Mouse (Mus musculus) E14TG2a.4 (cell line): ENCODE results near the gene Klhl5.
A peak's percentile ranks its signal among the peaks of the same experiment; 100 is the strongest.
"Not testable (repeated sequence)": the region's sequence is repeated elsewhere in the genome, so short reads cannot be mapped to it uniquely, and the experiment has no call there.

Experiments used
- H3K27me3 ChIP-seq: 2 replicates; pipeline ENCODE4 v1.6.1; 2014; ENCODE audit warnings: low read length, control low read depth; ENCODE audit not compliant: insufficient read depth
- H3K36me3 ChIP-seq: 2 replicates; pipeline ENCODE4 v1.6.1; 2014; ENCODE audit warnings: low read length, control low read depth; ENCODE audit not compliant: insufficient read depth
- H3K4me1 ChIP-seq: replicated peaks from 2 replicates; pipeline ENCODE4 v1.6.1; 2014; ENCODE audit warnings: low read depth, low read length, control low read depth
- H3K4me3 ChIP-seq: replicated peaks from 2 replicates; pipeline ENCODE4 v1.5.1; 2014; ENCODE audit warnings: mild to moderate bottlenecking, low read length
- H3K9me3 ChIP-seq: 2 replicates; pipeline ENCODE4 v1.6.1; 2014; ENCODE audit warnings: low read length, control low read depth
- CTCF ChIP-seq: conservative IDR thresholded peaks from 2 replicates; pipeline ENCODE4 v1.5.1; 2014; ENCODE audit warnings: low read length
- NANOG ChIP-seq: IDR thresholded peaks from 2 replicates; pipeline ENCODE4 v1.6.1; 2014; ENCODE audit warnings: borderline replicate concordance, low read length, mixed read lengths
- POU5F1 ChIP-seq: IDR thresholded peaks from 2 replicates; pipeline ENCODE4 v1.6.1; 2014; ENCODE audit warnings: low read length, borderline replicate concordance

Gene Klhl5

GRCm38 (mm10) chr5:65102026-65102640 lies 5.2 kb upstream of the Klhl5 start:
- no peaks in the 10 kb centered on the region for H3K27me3 ChIP-seq
- TF ChIP-seq POU5F1 (no peak), CTCF (no peak), NANOG (no peak)

GRCm38 (mm10) chr5:65102641-65103042 lies 4.7 kb upstream of the Klhl5 start:
- H3K27me3 ChIP-seq: no peaks in the 10 kb centered on the region
- TF ChIP-seq POU5F1 (no peak), CTCF (no peak), NANOG (no peak)
- H3K4me3 ChIP-seq: no peak overlapping the region
- H3K9me3 ChIP-seq: no peaks in the 10 kb centered on the region
- H3K4me1 ChIP-seq: peaks cover 17% of the 10 kb centered on the region
- no peaks in the 10 kb centered on the region for H3K36me3 ChIP-seq

More at GRCm38 (mm10) chr5:65102026-65102640, 5.2 kb upstream of the Klhl5 start:
- Histone ChIP-seq H3K4me1 (peaks cover 17% of the 10 kb centered on the region), H3K36me3 (no peaks in the 10 kb centered on the region), H3K4me3 (no peak overlapping the region), H3K9me3 (no peaks in the 10 kb centered on the region)

- TF ChIP-seq POU5F1: no peak
- no peak for TF ChIP-seq CTCF
- TF ChIP-seq NANOG: no peak
- peaks cover 9% of the 10 kb centered on the region for H3K27me3 ChIP-seq
Observed at GRCm38 (mm10) chr5:65107773-65108432, 564 bp downstream of the Klhl5 start.

GRCm38 (mm10) chr5:65112225-65112624 lies 4.9 kb downstream of the Klhl5 start:
- H3K4me3 ChIP-seq, H3K4me1 ChIP-seq, H3K36me3 ChIP-seq, H3K9me3 ChIP-seq, H3K27me3 ChIP-seq: not testable (repeated sequence)

More at GRCm38 (mm10) chr5:65107773-65108432, 564 bp downstream of the Klhl5 start:
- peaks cover 15% of the 10 kb centered on the region for H3K4me1 ChIP-seq
- H3K9me3 ChIP-seq: no peaks in the 10 kb centered on the region
- H3K36me3 ChIP-seq: no peaks in the 10 kb centered on the region
- peak overlapping the region; percentile 83 for H3K4me3 ChIP-seq

GRCm38 (mm10) chr5:65113323-65113722 lies 6.0 kb downstream of the Klhl5 start:
- Histone ChIP-seq H3K27me3 (peaks cover 7% of the 10 kb centered on the region), H3K36me3 (no peaks in the 10 kb centered on the region), H3K4me3 (no peak overlapping the region), H3K9me3 (no peaks in the 10 kb centered on the region), H3K4me1 (peaks cover 1% of the 10 kb centered on the region; the same call in 1 of the 2 replicates)
- TF ChIP-seq CTCF (no peak), NANOG (no peak), POU5F1 (no peak)

GRCm38 (mm10) chr5:65116789-65117188 lies 9.4 kb downstream of the Klhl5 start:
- Histone ChIP-seq H3K4me1 (no peaks in the 10 kb centered on the region), H3K9me3 (no peaks in the 10 kb centered on the region), H3K36me3 (no peaks in the 10 kb centered on the region), H3K4me3 (no peak overlapping the region), H3K27me3 (no peaks in the 10 kb centered on the region)
- no peak for TF ChIP-seq CTCF
- TF ChIP-seq NANOG: no peak
- TF ChIP-seq POU5F1: no peak

GRCm38 (mm10) chr5:65119495-65119894 lies 12.2 kb downstream of the Klhl5 start:
- TF ChIP-seq CTCF: no peak
- TF ChIP-seq NANOG: no peak
- no peak for TF ChIP-seq POU5F1

GRCm38 (mm10) chr5:65119918-65120317 lies 12.6 kb downstream of the Klhl5 start:
- Histone ChIP-seq H3K9me3 (no peaks in the 10 kb centered on the region), H3K4me3 (no peak overlapping the region), H3K27me3 (no peaks in the 10 kb centered on the region), H3K36me3 (no peaks in the 10 kb centered on the region), H3K4me1 (no peaks in the 10 kb centered on the region)
- TF ChIP-seq NANOG (no peak), POU5F1 (no peak), CTCF (no peak)

More at GRCm38 (mm10) chr5:65119495-65119894, 12.2 kb downstream of the Klhl5 start:
- H3K9me3 ChIP-seq: no peaks in the 10 kb centered on the region
- no peaks in the 10 kb centered on the region for H3K36me3 ChIP-seq
- H3K4me3 ChIP-seq: no peak overlapping the region
- H3K4me1 ChIP-seq: no peaks in the 10 kb centered on the region
- no peaks in the 10 kb centered on the region for H3K27me3 ChIP-seq

- H3K4me3 ChIP-seq: no peak overlapping the region
- peaks cover 6% of the 10 kb centered on the region; the same call in 1 of the 2 replicates for H3K4me1 ChIP-seq
- no peak for TF ChIP-seq NANOG
- no peak for TF ChIP-seq POU5F1
- no peak for TF ChIP-seq CTCF
- no peaks in the 10 kb centered on the region for H3K27me3 ChIP-seq
- H3K9me3 ChIP-seq: no peaks in the 10 kb centered on the region
- H3K36me3 ChIP-seq: no peaks in the 10 kb centered on the region
Observed at GRCm38 (mm10) chr5:65122616-65123015, 15.3 kb downstream of the Klhl5 start.
